Mouse (Mus musculus) c-Kit-positive CD71-negative TER-119-negative erythroid progenitor cells, embryonic 14.5 days (primary cell): ENCODE measurements around the gene Dnaic2.

Source experiments
- DNase-seq: peaks from one replicate; pipeline ENCODE4 v3.0.0-alpha.2; 2013; ENCODE audit warnings: low read depth

Dnaic2 gene

DNA sequence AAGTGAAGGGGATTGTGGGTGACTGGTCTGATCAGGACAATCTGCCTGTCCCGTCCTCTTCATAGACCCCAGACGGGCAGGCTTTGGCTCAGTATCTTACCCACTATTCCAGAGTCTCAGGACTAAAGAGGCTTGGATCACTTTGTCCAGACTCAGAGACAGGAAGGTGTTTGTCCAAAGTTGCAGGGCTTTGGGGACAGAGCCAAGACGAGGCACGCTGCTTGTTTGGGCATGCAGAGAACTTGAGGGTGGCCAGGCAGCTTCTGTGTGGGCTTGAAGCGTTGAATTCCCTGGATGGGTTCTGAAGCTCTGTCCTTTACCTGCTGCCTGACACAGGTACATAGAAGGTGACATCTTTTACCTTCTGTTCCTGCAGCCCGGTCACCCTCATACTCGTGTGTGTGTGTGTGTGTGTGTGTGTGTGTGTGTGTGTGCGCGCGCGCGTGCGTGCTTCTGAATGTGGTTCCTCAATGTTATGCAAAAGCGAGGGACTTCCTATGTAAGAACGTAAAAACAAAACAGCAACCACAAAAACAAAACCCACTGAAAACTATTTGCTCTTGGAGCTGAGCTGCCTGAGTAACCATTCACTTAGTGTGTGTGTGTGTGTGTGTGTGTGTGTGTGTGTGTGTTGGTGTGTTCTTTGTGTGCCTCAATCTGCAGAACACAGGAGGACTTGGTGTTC, 24.8 kb upstream of the Dnaic2 start:
- DNase-seq: no peak

DNA sequence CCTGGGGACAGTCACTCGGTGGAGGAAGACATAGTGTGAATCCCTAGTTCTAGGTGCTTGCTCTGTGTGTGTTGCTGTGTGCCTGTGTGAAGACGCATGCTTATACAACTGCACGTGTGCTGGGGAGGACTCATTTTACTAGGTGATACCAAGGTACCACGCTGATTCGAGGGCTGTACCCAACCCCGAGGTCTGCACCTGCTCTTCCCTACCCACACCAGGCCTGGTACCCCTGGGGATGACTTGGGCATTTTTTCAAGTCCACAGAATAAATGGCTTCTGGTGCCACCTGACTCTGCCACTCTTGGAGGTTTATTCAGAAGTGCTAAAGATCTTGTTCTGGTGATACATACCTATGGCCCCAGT, 24.2 kb upstream of the Dnaic2 start:
- no peak for DNase-seq

DNA sequence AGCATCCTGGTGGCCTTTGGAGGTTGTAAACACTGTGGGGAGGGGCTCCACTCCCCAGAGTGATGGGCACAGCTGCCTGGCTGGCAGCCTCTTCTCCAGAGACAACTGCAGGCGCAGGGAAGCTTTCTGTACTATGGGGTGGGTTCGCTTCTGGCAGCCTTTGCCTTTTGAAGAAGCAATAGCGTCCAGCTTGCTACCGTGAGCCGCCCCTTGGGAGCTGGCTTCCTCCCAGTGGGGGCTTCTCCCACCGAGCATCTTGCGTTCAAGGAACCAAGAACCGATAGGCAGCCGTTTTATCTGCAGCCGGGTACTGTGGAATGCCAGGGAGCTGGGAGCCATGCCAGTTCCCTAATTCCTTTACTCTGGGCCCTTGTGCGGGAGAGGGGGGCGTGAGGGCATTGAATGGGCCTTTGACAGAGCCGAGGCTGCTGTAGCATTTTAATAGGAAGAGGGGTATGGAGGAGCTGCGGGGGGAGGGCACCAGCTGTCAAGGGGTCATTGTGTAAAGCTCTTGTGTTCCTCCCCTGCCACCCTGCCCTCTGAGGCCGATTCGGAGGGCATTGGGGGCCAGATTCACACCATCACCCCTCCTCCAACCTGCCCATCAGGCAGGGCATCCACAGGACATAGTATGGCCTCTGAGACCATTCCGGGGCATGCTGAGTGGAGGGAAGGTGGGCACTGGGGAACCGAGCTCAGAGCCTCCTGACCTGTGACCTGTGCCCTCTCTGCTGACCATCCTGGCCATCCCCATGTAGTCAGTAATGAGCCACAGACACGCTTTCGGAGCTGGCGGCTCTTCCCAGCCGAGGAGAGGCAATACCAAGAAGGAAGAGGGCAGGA, 22.9 kb upstream of the Dnaic2 start:
- DNase-seq: no peak

GRCm38 (mm10) chr11:114706358-114706757, 20.9 kb upstream of the Dnaic2 start:
- DNase-seq: no peak

DNA sequence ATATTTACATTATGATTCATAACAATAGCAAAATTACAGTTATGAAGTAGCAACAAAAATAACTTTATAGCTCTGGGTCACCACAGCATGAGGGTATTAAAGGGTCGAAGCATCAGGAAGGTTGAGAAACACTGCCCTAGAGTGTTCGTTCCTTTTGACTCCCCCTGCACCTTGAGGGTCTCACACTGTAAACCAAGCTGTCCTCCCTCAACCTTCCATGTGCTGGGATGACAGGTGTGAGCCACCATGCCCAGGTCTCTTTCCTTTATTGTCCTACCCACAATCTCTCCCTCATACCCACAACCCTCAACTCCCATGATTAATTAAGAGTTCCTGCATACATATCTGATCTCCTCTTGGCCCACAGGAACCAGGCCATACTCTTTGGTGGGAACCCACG, 15.8 kb upstream of the Dnaic2 start:
- no peak for DNase-seq

GRCm38 (mm10) chr11:114711861-114712260, 15.3 kb upstream of the Dnaic2 start:
- no peak for DNase-seq

- no peak for DNase-seq
These were observed 12.7 kb upstream of the Dnaic2 start for GRCm38 (mm10) chr11:114714526-114714925.

GRCm38 (mm10) chr11:114715531-114715930, 11.7 kb upstream of the Dnaic2 start:
- no peak for DNase-seq

DNA sequence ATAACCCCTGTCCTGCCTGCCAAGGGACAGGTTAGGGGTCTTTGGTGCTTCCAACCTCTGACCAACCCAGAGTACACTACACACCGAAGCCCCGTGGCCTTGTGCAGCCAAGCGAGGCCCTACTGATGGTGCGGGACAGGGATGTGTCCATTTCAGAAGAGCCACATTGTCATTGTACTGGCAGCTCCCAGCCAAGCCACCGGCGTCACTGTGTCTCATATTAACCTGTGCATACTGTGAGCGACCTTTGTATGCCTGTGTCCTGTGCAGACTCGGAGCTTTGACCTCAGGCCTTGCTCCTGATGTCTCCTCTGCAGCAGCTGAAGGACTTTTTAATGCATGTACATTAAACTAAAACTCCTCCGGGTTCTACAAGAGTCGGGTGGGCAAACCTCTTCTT, 6.7 kb upstream of the Dnaic2 start:
- DNase-seq: no peak

DNA sequence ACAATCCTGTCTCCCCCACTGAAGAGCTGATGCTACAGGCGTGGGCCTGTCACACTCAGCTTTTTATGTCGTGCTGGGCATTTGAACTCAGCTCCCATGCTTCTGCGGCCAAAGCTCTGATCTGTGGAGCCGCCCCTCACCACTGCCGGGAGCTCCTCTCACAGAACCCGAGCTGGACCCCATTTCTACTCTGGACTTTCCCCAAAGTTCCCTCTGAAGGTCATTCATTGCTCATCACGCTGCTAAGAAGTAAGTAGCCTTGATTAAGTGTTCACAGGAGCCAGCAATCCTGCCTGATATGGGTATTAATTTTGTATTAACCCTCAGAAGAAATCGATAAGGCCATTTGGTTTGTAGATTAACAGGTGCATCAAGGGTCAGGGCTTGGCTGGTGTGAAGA, 4.8 kb upstream of the Dnaic2 start:
- no peak for DNase-seq

- no peak for DNase-seq
These were observed 4.2 kb upstream of the Dnaic2 start for GRCm38 (mm10) chr11:114723030-114723429.

GRCm38 (mm10) chr11:114724787-114725590, 2.2 kb upstream of the Dnaic2 start:
- DNase-seq: no peak

DNA sequence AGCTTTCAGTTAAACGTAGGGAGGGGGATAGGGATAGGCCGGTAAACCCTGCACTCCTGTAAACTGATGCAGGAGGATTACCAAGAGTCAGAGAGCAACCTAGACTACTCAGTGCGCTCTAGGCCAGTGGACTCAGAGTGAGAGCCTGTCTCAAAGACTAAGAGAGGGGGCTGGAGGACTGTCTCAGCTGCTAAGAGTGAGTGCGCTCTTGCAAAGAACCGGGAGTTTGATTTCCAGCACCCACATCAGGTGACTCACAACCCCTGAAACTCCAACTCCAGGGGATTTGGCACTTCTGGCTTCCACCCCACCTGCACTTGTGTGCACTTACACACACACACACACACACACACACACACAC, 598 bp downstream of the Dnaic2 start:
- DNase-seq: no peak

GRCm38 (mm10) chr11:114728333-114728732, 1.1 kb downstream of the Dnaic2 start:
- DNase-seq: no peak

DNA sequence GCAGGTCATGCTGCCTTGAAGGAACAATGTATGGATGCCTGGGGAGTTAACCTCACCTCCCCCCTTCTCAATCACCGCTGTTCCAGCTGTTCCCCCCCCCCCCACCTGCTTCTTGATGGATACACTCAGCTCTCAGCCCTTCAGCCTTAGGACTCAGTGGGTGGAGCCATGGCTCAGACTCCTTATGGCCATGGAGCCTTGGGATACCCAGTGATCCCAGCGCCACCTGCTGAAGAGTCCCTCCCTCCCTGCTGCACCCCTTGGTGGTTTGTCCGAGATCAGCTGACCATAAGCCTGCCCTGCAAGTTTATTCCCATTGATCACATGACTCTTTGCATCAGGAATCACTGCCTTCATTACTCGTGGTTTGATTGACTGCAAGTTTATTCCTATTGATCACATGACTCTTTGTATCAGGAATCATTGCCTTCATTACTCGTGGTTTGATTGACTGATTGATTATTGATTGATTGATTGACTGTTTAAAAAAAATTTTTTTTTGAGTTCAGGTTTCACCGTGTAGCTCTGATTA, 2.7 kb downstream of the Dnaic2 start:
- DNase-seq: no peak

- DNase-seq: no peak
These were observed 4.5 kb downstream of the Dnaic2 start for GRCm38 (mm10) chr11:114731711-114732110.

DNA sequence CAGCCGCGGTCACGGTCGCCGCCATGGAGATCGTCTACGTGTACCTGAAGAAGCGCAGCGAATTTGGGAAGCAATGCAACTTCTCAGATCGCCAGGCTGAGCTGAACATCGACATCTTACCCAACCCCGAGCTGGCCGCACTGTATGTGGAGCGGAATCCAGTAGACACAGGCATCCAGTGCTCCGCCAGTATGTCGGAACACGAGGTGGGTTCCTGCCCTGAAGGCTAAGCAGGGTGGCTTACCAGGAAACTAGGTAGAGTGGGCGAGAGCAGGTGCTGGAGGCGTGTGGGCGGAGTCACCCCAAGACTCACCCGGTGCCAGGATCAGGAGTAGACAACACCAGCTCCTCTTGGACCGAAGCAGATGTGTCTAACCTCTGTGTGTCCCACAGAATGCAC, 5.7 kb downstream of the Dnaic2 start:
- no peak for DNase-seq

DNA sequence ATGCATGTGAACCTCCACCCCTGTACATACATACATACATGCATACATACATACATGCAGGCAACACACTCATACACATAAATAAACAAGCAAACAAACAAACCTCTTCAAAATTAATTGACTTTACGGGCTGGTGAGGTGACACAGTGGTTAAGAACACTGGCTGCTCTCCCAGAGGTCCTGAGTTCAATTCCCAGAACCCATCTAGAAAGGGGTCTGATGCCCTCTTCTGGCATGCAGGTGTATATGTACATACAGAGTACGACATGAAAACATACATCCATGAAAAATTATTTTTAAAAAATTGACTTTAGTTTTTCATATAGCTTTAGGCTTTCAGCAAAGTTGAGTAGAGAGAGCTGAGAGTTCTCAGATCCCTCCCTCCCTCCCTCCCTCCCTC, 8.9 kb downstream of the Dnaic2 start:
- no peak for DNase-seq

GRCm38 (mm10) chr11:114736913-114737624, 9.9 kb downstream of the Dnaic2 start:
- DNase-seq: no peak

- DNase-seq: no peak
These were observed 13.4 kb downstream of the Dnaic2 start for GRCm38 (mm10) chr11:114740598-114740997.

DNA sequence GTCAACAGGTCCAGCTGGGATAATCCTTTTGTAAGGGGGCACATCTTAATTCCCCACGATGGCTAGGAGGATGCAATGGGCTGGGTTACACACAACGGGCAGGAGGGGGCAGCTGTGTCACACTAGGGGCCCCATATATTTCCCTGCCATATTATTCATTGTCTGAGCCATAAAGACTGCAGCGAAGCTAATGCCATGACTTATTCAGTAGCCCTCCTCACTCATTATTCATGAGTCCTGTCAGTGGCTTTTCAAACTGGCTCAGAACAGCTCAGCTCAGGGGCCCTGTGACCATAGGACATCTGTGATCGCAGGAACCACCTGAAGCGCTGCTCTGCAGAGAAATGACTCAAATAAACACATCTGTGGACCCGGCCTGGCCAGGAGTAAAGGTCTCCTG, 14.2 kb downstream of the Dnaic2 start:
- no peak for DNase-seq

DNA sequence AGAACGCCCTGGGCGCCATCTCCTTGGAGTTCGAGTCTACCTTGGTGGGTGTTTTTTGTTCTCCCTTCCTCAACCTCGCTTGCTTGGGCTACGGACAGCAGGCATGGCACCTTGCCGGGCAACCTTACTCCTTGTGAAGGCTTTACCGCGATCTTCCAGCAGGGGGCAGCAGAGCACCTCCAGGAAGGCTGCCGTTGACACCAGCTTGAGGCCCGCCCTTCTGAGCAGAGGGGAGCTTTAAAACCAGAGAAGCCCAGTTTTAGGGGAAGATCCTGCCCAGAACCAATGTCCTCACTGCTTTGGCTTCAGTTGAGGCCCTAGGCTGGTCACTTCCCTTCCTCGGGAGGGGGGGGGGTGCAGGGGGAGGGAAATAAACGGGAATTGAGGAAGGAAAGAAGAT, 17.9 kb downstream of the Dnaic2 start:
- peak; percentile 86 for DNase-seq
